Mouse (Mus musculus) kidney, adult 9 months (tissue): ENCODE measurements around the gene Prr15.

ENCODE experiments used
- DNase-seq: peaks from one replicate; pipeline ENCODE4 v3.0.0; 2022

The Prr15 gene

GRCm38 (mm10) chr6:54333116-54333651, 7.5 kb downstream of the Prr15 start:
- no peak for DNase-seq

GRCm38 (mm10) chr6:54333652-54334396, 8.2 kb downstream of the Prr15 start:
- peak; percentile 86 for DNase-seq

- DNase-seq: no peak
These were observed 11.7 kb downstream of the Prr15 start for GRCm38 (mm10) chr6:54337321-54337720.

- no peak for DNase-seq
These were observed 15.5 kb downstream of the Prr15 start for GRCm38 (mm10) chr6:54341133-54341532.

GRCm38 (mm10) chr6:54342223-54342622, 16.6 kb downstream of the Prr15 start:
- no peak for DNase-seq

GRCm38 (mm10) chr6:54351860-54352259, 26.2 kb downstream of the Prr15 start:
- no peak for DNase-seq

- peak; percentile 71 for DNase-seq
These were observed 27.5 kb downstream of the Prr15 start for GRCm38 (mm10) chr6:54352931-54353690.

- DNase-seq: peak; percentile 29
These were observed 28.1 kb downstream of the Prr15 start for GRCm38 (mm10) chr6:54353698-54354097.

- no peak for DNase-seq
These were observed 30.0 kb downstream of the Prr15 start for GRCm38 (mm10) chr6:54355626-54356025.

GRCm38 (mm10) chr6:54362526-54363324, 37.1 kb downstream of the Prr15 start:
- DNase-seq: peak; percentile 48

- DNase-seq: no peak
These were observed 38.9 kb downstream of the Prr15 start for GRCm38 (mm10) chr6:54364406-54365136.

GRCm38 (mm10) chr6:54366607-54367006, 41.0 kb downstream of the Prr15 start:
- no peak for DNase-seq

GRCm38 (mm10) chr6:54368071-54368470, 42.4 kb downstream of the Prr15 start:
- DNase-seq: peak; percentile 64

- no peak for DNase-seq
These were observed 44.4 kb downstream of the Prr15 start for GRCm38 (mm10) chr6:54369913-54370542.

GRCm38 (mm10) chr6:54371874-54372273, 46.2 kb downstream of the Prr15 start:
- no peak for DNase-seq

- no peak for DNase-seq
These were observed 53.7 kb downstream of the Prr15 start for GRCm38 (mm10) chr6:54379356-54379755.
